Mouse (Mus musculus) G1E (cell line): ENCODE data around the gene Socs5. TPM values are rescaled to one million over a fixed set of nuclear protein-coding genes. Genes with fewer than 3 reads are reported as not detected.

Experiments
- ATAC-seq: 2 replicates; pipeline ENCODE4 v1.8.0; 2016; ENCODE audit warnings: mild to moderate bottlenecking; ENCODE audit not compliant: insufficient number of reproducible peaks, poor library complexity, low FRiP score, severe bottlenecking; ENCODE audit errors: extremely low read depth
- DNase-seq: peaks from one replicate; pipeline ENCODE4 v3.0.0; 2012; ENCODE audit warnings: low spot score
- H3K27me3 ChIP-seq: 2 replicates; pipeline ENCODE4 v1.6.1; 2012; ENCODE audit warnings: mild to moderate bottlenecking, low read length, inconsistent platforms; ENCODE audit not compliant: insufficient read depth
- H3K36me3 ChIP-seq: replicated peaks from 2 replicates; pipeline ENCODE3; 2012; ENCODE audit warnings: mild to moderate bottlenecking, inconsistent platforms
- H3K4me1 ChIP-seq: 2 replicates; pipeline ENCODE4 v1.6.1; 2012; ENCODE audit warnings: low read depth, low read length, inconsistent platforms, mixed read lengths; ENCODE audit not compliant: insufficient read depth
- H3K4me3 ChIP-seq: 2 replicates; pipeline ENCODE4 v1.5.1; 2012; ENCODE audit warnings: low read depth, mild to moderate bottlenecking, inconsistent platforms, low read length, moderate library complexity, mixed read lengths
- H3K9me3 ChIP-seq: replicated peaks from 2 replicates; pipeline ENCODE4 v1.6.1; 2012; ENCODE audit warnings: inconsistent platforms
- CTCF ChIP-seq: IDR thresholded peaks from 2 replicates; pipeline ENCODE4 v1.5.1; 2012; ENCODE audit warnings: low read depth, low read length, inconsistent platforms, mixed read lengths
- GATA1 ChIP-seq: IDR thresholded peaks from 2 replicates; pipeline ENCODE4 v1.6.1; 2012; ENCODE audit warnings: borderline replicate concordance, low read length, inconsistent platforms, mixed read lengths
- GATA2 ChIP-seq: IDR thresholded peaks from 2 replicates; pipeline ENCODE4 v1.6.1; 2012; ENCODE audit warnings: low read depth, low read length, inconsistent platforms, borderline replicate concordance
- POLR2AphosphoS5 ChIP-seq: IDR thresholded peaks from 2 replicates; pipeline ENCODE4 v1.6.1; 2012; ENCODE audit warnings: low read depth, low read length, inconsistent platforms; ENCODE audit not compliant: insufficient replicate concordance
- TAL1 ChIP-seq: conservative IDR thresholded peaks from 2 replicates; pipeline ENCODE4 v1.6.1; 2012; ENCODE audit warnings: low read depth, low read length, inconsistent platforms, mixed read lengths
- polyA plus RNA-seq: library from polyadenylated mRNA; stranded (reverse); fragments of >175 nt; gene quantifications from 2 replicates; pipeline ENCODE4 v1.2.3, GENCODE M21; 2012
- total RNA-seq, 2 experiments: library from RNA; stranded (forward) in 1 of 2; stranded (reverse) in 1 of 2; fragments of 200-1000 nt in 1 of 2; fragments of >200 nt in 1 of 2; fragmentation: Nextera tagmentation in 1 of 2; gene quantifications; 2 replicates each; pipeline ENCODE4 v1.2.3; 2014 to 2017

Gene Socs5
- total and polyA plus RNA-seq, 3 experiments, result 7.9 to 13.7 (median 11.1) TPM

- peaks cover 8% of the 10 kb centered on the region for H3K27me3 ChIP-seq
- H3K4me3 ChIP-seq, result no peak overlapping the region
- no peaks in the 10 kb centered on the region for H3K9me3 ChIP-seq
- TF ChIP-seq CTCF, result no peak
- TF ChIP-seq POLR2AphosphoS5, result no peak
- TF ChIP-seq TAL1, result no peak
- no peak for TF ChIP-seq GATA1
- no peak for TF ChIP-seq GATA2
- ATAC-seq (no peak), DNase-seq (no peak)
- H3K36me3 ChIP-seq, result no peaks in the 10 kb centered on the region
- no peaks in the 10 kb centered on the region for H3K4me1 ChIP-seq
Observed at GRCm38 (mm10) chr17:87089296-87089695, 18.2 kb upstream of the Socs5 start.

GRCm38 (mm10) chr17:87093061-87093460 is 14.4 kb upstream of the Socs5 start:
- H3K4me3 ChIP-seq, result no peak overlapping the region
- DNase-seq, result no peak
- peaks cover 8% of the 10 kb centered on the region for H3K27me3 ChIP-seq
- ATAC-seq, result no peak
- TF ChIP-seq TAL1 (no peak), GATA1 (no peak), GATA2 (no peak), POLR2AphosphoS5 (no peak), CTCF (no peak)
- H3K9me3 ChIP-seq, result no peaks in the 10 kb centered on the region
- H3K4me1 ChIP-seq, result peaks cover 5% of the 10 kb centered on the region
- no peaks in the 10 kb centered on the region for H3K36me3 ChIP-seq

- Histone ChIP-seq H3K27me3 (peaks cover 7% of the 10 kb centered on the region), H3K4me3 (no peak overlapping the region), H3K4me1 (peaks cover 5% of the 10 kb centered on the region), H3K36me3 (no peaks in the 10 kb centered on the region), H3K9me3 (no peaks in the 10 kb centered on the region)
- ATAC-seq (no peak), DNase-seq (no peak)
- TF ChIP-seq TAL1 (no peak), POLR2AphosphoS5 (no peak), GATA1 (no peak), CTCF (no peak), GATA2 (no peak)
Observed at GRCm38 (mm10) chr17:87096951-87097350, 10.5 kb upstream of the Socs5 start.

GRCm38 (mm10) chr17:87097576-87097975 is 9.9 kb upstream of the Socs5 start:
- ATAC-seq, result no peak
- DNase-seq, result no peak
- Histone ChIP-seq H3K36me3 (no peaks in the 10 kb centered on the region), H3K4me1 (peaks cover 5% of the 10 kb centered on the region), H3K27me3 (peaks cover 7% of the 10 kb centered on the region), H3K9me3 (no peaks in the 10 kb centered on the region), H3K4me3 (no peak overlapping the region)
- TF ChIP-seq CTCF, result no peak
- no peak for TF ChIP-seq GATA1
- no peak for TF ChIP-seq POLR2AphosphoS5
- no peak for TF ChIP-seq GATA2
- TF ChIP-seq TAL1, result no peak

GRCm38 (mm10) chr17:87100947-87101346 is 6.5 kb upstream of the Socs5 start:
- Histone ChIP-seq H3K4me1 (peaks cover 10% of the 10 kb centered on the region), H3K36me3 (no peaks in the 10 kb centered on the region), H3K9me3 (peaks cover 8% of the 10 kb centered on the region), H3K4me3 (no peak overlapping the region), H3K27me3 (peaks cover 9% of the 10 kb centered on the region; the same call in 1 of the 2 replicates)
- no peak for DNase-seq
- TF ChIP-seq CTCF, result no peak
- TF ChIP-seq TAL1, result no peak
- no peak for TF ChIP-seq POLR2AphosphoS5
- no peak for TF ChIP-seq GATA2
- no peak for TF ChIP-seq GATA1
- ATAC-seq, result no peak

- DNase-seq, result no peak
- Histone ChIP-seq H3K9me3 (peaks cover 8% of the 10 kb centered on the region), H3K36me3 (no peaks in the 10 kb centered on the region), H3K4me3 (no peak overlapping the region), H3K27me3 (peaks cover 9% of the 10 kb centered on the region; the same call in 1 of the 2 replicates), H3K4me1 (peaks cover 17% of the 10 kb centered on the region)
- TF ChIP-seq POLR2AphosphoS5, result no peak
- no peak for TF ChIP-seq GATA2
- no peak for TF ChIP-seq CTCF
- TF ChIP-seq TAL1, result no peak
- no peak for TF ChIP-seq GATA1
- ATAC-seq, result no peak
Observed at GRCm38 (mm10) chr17:87102636-87103035, 4.8 kb upstream of the Socs5 start.
